Mouse (Mus musculus): ENCODE data around the gene Tmem14c.

GRCm38 (mm10) chr13:41045901-41046300 is 29.8 kb downstream of the Tmem14c start:
- TF ChIP-seq CTCF (IDR thresholded peaks at IDR 0.05; ENCODE audit: low read depth) (no peak), EP300 (IDR thresholded peaks at IDR 0.05; ENCODE audit: low read depth) (no peak)

Measured in heart, postnatal 0 days (tissue).